Mouse (Mus musculus): ENCODE data around the gene Armc8.

GRCm38 (mm10) chr9:99447323-99447722 is 121.4 kb downstream of the Armc8 start:
- TF ChIP-seq CTCF (IDR thresholded peaks at IDR 0.05; ENCODE audit: insufficient read depth, low read depth, low read length) = no peak
- no peak for TF ChIP-seq POLR2A (IDR thresholded peaks at IDR 0.05; ENCODE audit: insufficient read depth, low read depth, low read length)
